Mouse (Mus musculus) limb, embryonic 11.5 days (tissue): ENCODE data around the gene Ccdc9b. TPM values are rescaled to one million over a fixed set of nuclear protein-coding genes. Genes with fewer than 3 reads are reported as not detected.

Source experiments
- ATAC-seq: fragments of 200-750 bp; cut with Nextera tagmentation; 2 replicates; pipeline ENCODE4 v1.8.0; 2017; ENCODE audit warnings: low read depth; ENCODE audit not compliant: insufficient number of reproducible peaks, low FRiP score, low TSS enrichment
- DNase-seq: peaks from one replicate; pipeline ENCODE4 v3.0.0-alpha.2; 2015; ENCODE audit warnings: low spot score
- H3K27ac ChIP-seq: fragments of 300-500 bp; sonication (generic); replicated peaks from 2 replicates; pipeline ENCODE4 v1.5.1; 2014; ENCODE audit warnings: low read depth, mild to moderate bottlenecking, low read length
- H3K27me3 ChIP-seq: fragments of 300-500 bp; sonication (generic); 2 replicates; pipeline ENCODE4 v1.6.1; 2014; ENCODE audit warnings: mild to moderate bottlenecking, low read length, mixed read lengths; ENCODE audit not compliant: control insufficient read depth, insufficient read depth
- H3K36me3 ChIP-seq: fragments of 300-500 bp; sonication (generic); 2 replicates; pipeline ENCODE4 v1.6.1; 2014; ENCODE audit warnings: mild to moderate bottlenecking, low read length, moderate library complexity, mixed read lengths; ENCODE audit not compliant: control insufficient read depth, insufficient read depth
- H3K4me1 ChIP-seq: fragments of 300-500 bp; sonication (generic); 2 replicates; pipeline ENCODE4 v1.6.1; 2014; ENCODE audit warnings: low read length, mixed read lengths; ENCODE audit not compliant: control insufficient read depth, insufficient read depth
- H3K4me2 ChIP-seq: fragments of 300-500 bp; sonication (generic); 2 replicates; pipeline ENCODE4 v1.6.1; 2014; ENCODE audit warnings: low read depth, mild to moderate bottlenecking, moderate library complexity; ENCODE audit not compliant: severe bottlenecking
- H3K4me3 ChIP-seq: fragments of 300-500 bp; sonication (generic); 2 replicates; pipeline ENCODE4 v1.5.1; 2014; ENCODE audit warnings: low read depth, low read length
- H3K9ac ChIP-seq: fragments of 300-500 bp; sonication (generic); 2 replicates; pipeline ENCODE4 v1.6.1; 2014; ENCODE audit warnings: mild to moderate bottlenecking, low read length
- H3K9me3 ChIP-seq: fragments of 300-500 bp; sonication (generic); 2 replicates; pipeline ENCODE4 v1.6.1; 2016; ENCODE audit warnings: low read length; ENCODE audit not compliant: control insufficient read depth
- WGBS: fragments of 180-500 bp; shearing (Covaris S2); extraction: QIAGEN DNeasy Blood & Tissue Kit; methylation state at CpG from one replicate; pipeline ENCODE4 v1.1.7; 2014; 5-methylcytosine and 5-hydroxymethylcytosine counted together
- polyA plus RNA-seq: library from polyadenylated mRNA; unstranded; fragments of >200 nt; fragmentation: Nextera tagmentation; extraction: Ambion mirVana; gene quantifications from 2 replicates; pipeline ENCODE4 v1.2.1, GENCODE M21; 2014

The Ccdc9b gene
- polyA plus RNA-seq, 1 experiment from 2014 or later = 0.04 TPM

GRCm38 (mm10) chr2:118774536-118774935, 12.1 kb upstream of the Ccdc9b start:
- no peak overlapping the region for H3K9ac ChIP-seq
- no peak for ATAC-seq
- no peaks in the 10 kb centered on the region for H3K36me3 ChIP-seq
- H3K4me1 ChIP-seq = no peaks in the 10 kb centered on the region; the same call in 1 of the 2 replicates
- H3K27ac ChIP-seq = no peak overlapping the region
- no peaks in the 10 kb centered on the region for H3K9me3 ChIP-seq
- no peaks in the 10 kb centered on the region for H3K27me3 ChIP-seq
- no peak for DNase-seq
- no peak overlapping the region for H3K4me3 ChIP-seq
- WGBS = 92% methylated on average over 2 of the region's 2 CpGs
- H3K4me2 ChIP-seq = no peak overlapping the region

- H3K9me3 ChIP-seq = no peaks in the 10 kb centered on the region
- H3K36me3 ChIP-seq = no peaks in the 10 kb centered on the region
- no peaks in the 10 kb centered on the region for H3K4me1 ChIP-seq
- no peak within 1 kb of the TSS for H3K4me3 ChIP-seq
- H3K27ac ChIP-seq = no peak within 1 kb of the TSS
- no peak within 1 kb of the TSS for H3K9ac ChIP-seq
- no peaks in the 10 kb centered on the region for H3K27me3 ChIP-seq
- H3K4me2 ChIP-seq = no peak within 1 kb of the TSS
- no peak for ATAC-seq
- whole genome bisulfite sequencing = 80% methylated on average over 6 of the region's 6 CpGs
- no peak for DNase-seq
Measured at GRCm38 (mm10) chr2:118772158-118772874, 9.9 kb upstream of the Ccdc9b start, which contains the start of gene Phgr1. TSS of gene Phgr1 (plus strand) at chr2:118772769.

GRCm38 (mm10) chr2:118766041-118767033, 3.9 kb upstream of the Ccdc9b start:
- peaks cover 5% of the 10 kb centered on the region; the same call in 1 of the 2 replicates for H3K4me1 ChIP-seq
- no peak overlapping the region for H3K4me2 ChIP-seq
- no peaks in the 10 kb centered on the region for H3K9me3 ChIP-seq
- H3K9ac ChIP-seq = no peak overlapping the region
- H3K27ac ChIP-seq = no peak overlapping the region
- no peak overlapping the region for H3K4me3 ChIP-seq
- DNase-seq = no peak
- no peaks in the 10 kb centered on the region for H3K36me3 ChIP-seq
- H3K27me3 ChIP-seq = peaks cover 7% of the 10 kb centered on the region
- WGBS = 75% methylated on average over 10 of the region's 10 CpGs
- no peak for ATAC-seq

- no peak overlapping the region for H3K9ac ChIP-seq
- no peaks in the 10 kb centered on the region for H3K9me3 ChIP-seq
- no peak for DNase-seq
- H3K4me1 ChIP-seq = peaks cover 5% of the 10 kb centered on the region; the same call in 1 of the 2 replicates
- H3K4me2 ChIP-seq = no peak overlapping the region
- 78% methylated on average over 5 of the region's 5 CpGs for WGBS
- no peak overlapping the region for H3K4me3 ChIP-seq
- H3K36me3 ChIP-seq = no peaks in the 10 kb centered on the region
- ATAC-seq = no peak
- H3K27me3 ChIP-seq = peaks cover 13% of the 10 kb centered on the region
- H3K27ac ChIP-seq = no peak overlapping the region
Measured at GRCm38 (mm10) chr2:118764875-118765274, 2.4 kb upstream of the Ccdc9b start.

- no peaks in the 10 kb centered on the region for H3K9me3 ChIP-seq
- H3K27ac ChIP-seq = no peak overlapping the region
- H3K4me3 ChIP-seq = no peak overlapping the region
- H3K4me2 ChIP-seq = no peak overlapping the region
- H3K27me3 ChIP-seq = peaks cover 13% of the 10 kb centered on the region
- DNase-seq = peak; percentile 64
- no peak for ATAC-seq
- H3K4me1 ChIP-seq = peaks cover 5% of the 10 kb centered on the region; the same call in 1 of the 2 replicates
- no peak overlapping the region for H3K9ac ChIP-seq
- 26% methylated on average over 11 of the region's 11 CpGs for WGBS
- H3K36me3 ChIP-seq = no peaks in the 10 kb centered on the region
Measured at GRCm38 (mm10) chr2:118764094-118764831, 1.8 kb upstream of the Ccdc9b start.

GRCm38 (mm10) chr2:118763469-118763868, 1.0 kb upstream of the Ccdc9b start:
- no peak overlapping the region for H3K27ac ChIP-seq
- no peak overlapping the region for H3K4me2 ChIP-seq
- no peak overlapping the region for H3K4me3 ChIP-seq
- 78% methylated on average over 7 of the region's 7 CpGs for WGBS
- no peak for DNase-seq
- no peaks in the 10 kb centered on the region for H3K9me3 ChIP-seq
- no peak for ATAC-seq
- no peak overlapping the region for H3K9ac ChIP-seq
- peaks cover 13% of the 10 kb centered on the region for H3K27me3 ChIP-seq
- H3K4me1 ChIP-seq = peaks cover 5% of the 10 kb centered on the region; the same call in 1 of the 2 replicates
- no peaks in the 10 kb centered on the region for H3K36me3 ChIP-seq

GRCm38 (mm10) chr2:118762784-118763148, 305 bp upstream of the Ccdc9b start:
- Histone ChIP-seq H3K36me3 (no peaks in the 10 kb centered on the region), H3K4me2 (peak overlapping the region; percentile 30; the same call in 1 of the 2 replicates), H3K4me3 (no peak overlapping the region), H3K4me1 (peaks cover 5% of the 10 kb centered on the region; the same call in 1 of the 2 replicates), H3K9ac (no peak overlapping the region), H3K9me3 (no peaks in the 10 kb centered on the region), H3K27ac (no peak overlapping the region), H3K27me3 (peaks cover 13% of the 10 kb centered on the region)
- no peak for ATAC-seq
- WGBS = 24% methylated on average over 10 of the region's 10 CpGs
- DNase-seq = no peak

- ATAC-seq = no peak
- no peak for DNase-seq
- Histone ChIP-seq H3K4me3 (no peak overlapping the region), H3K9ac (no peak overlapping the region), H3K4me2 (no peak overlapping the region), H3K27me3 (peaks cover 13% of the 10 kb centered on the region), H3K27ac (no peak overlapping the region), H3K4me1 (peaks cover 8% of the 10 kb centered on the region; the same call in 1 of the 2 replicates), H3K9me3 (no peaks in the 10 kb centered on the region), H3K36me3 (no peaks in the 10 kb centered on the region)
- WGBS = 77% methylated on average over 12 of the region's 12 CpGs
Measured at GRCm38 (mm10) chr2:118761358-118761757, 1.1 kb downstream of the Ccdc9b start.
